In the genomic region with DNA sequence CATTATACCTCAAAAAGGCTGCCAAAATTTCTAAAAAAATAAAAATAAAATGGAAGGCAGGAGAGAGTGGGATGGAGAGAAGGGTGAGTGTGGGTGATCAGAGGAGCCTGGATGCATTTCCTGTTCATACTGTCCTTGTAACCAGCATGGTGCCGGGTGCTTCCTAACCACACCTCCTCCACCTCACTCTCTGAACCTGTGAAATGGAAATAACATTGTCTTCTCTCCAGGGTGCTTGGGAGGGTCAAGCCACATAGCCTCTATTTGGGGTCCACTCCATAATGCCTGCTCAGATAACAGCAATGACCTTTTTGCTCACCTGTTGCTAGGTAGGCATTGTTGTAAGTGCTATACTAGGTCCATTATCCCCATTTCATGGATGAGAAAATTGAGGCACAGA, we compare ENCODE assay signal across 27 mouse cellular contexts.
"Had no signal": no experiment of that assay in that cellular context is flagged by ENCODE, and none has a peak within 500 bp of the region (broad histone marks: within the 10 kb centered on the region; RNA-seq: fewer than 3 reads in every experiment).

No protein-coding gene starts in this region.

- ATAC-seq: hindbrain, postnatal 0 days; intestine, embryonic 16.5 days; liver, embryonic 12.5 days had no signal

- H3K9me3 ChIP-seq: heart, embryonic 10.5 days; heart, embryonic 12.5 days; hindbrain, embryonic 10.5 days; hindbrain, embryonic 12.5 days; hindbrain, embryonic 15.5 days; kidney, embryonic 15.5 days; limb, embryonic 13.5 days; limb, embryonic 15.5 days; liver, embryonic 12.5 days had no signal

- H3K4me2 ChIP-seq: heart, embryonic 12.5 days; hindbrain, embryonic 12.5 days; hindbrain, embryonic 15.5 days; kidney, embryonic 15.5 days; limb, embryonic 13.5 days; limb, embryonic 15.5 days; liver, embryonic 12.5 days had no signal

- H3K27me3 ChIP-seq: heart, embryonic 12.5 days; hindbrain, embryonic 12.5 days; hindbrain, embryonic 15.5 days; kidney, embryonic 15.5 days; limb, embryonic 13.5 days; limb, embryonic 15.5 days; liver, embryonic 12.5 days had no signal

- H3K27ac ChIP-seq: gastrocnemius, adult 2 months; heart, embryonic 10.5 days; hindbrain, embryonic 10.5 days; hindbrain, embryonic 12.5 days; hindbrain, embryonic 15.5 days; hindbrain, postnatal 0 days; kidney, embryonic 15.5 days; kidney, postnatal 0 days; left cerebral cortex, adult 2 months; limb, embryonic 13.5 days; limb, embryonic 15.5 days; liver, embryonic 12.5 days; liver, embryonic 14.5 days had no signal

- H3K9ac ChIP-seq: heart, embryonic 12.5 days; hindbrain, embryonic 12.5 days; hindbrain, embryonic 15.5 days; kidney, embryonic 15.5 days; limb, embryonic 13.5 days; limb, embryonic 15.5 days; liver, embryonic 12.5 days; liver, embryonic 14.5 days had no signal

- H3K4me1 ChIP-seq: liver, embryonic 12.5 days had no signal

- H3K4me3 ChIP-seq: gastrocnemius, adult 2 months; heart, embryonic 10.5 days; heart, embryonic 12.5 days; hindbrain, embryonic 10.5 days; hindbrain, embryonic 12.5 days; hindbrain, embryonic 15.5 days; kidney, embryonic 15.5 days; left cerebral cortex, adult 2 months; limb, embryonic 13.5 days; limb, embryonic 15.5 days; liver, embryonic 12.5 days had no signal

- DNase-seq: gastrocnemius, adult 2 months; gastrocnemius, postnatal 10 days; gastrocnemius, postnatal 25 days; heart, postnatal 10 days; heart, postnatal 4 days; kidney, adult 11 months; kidney, adult 2 months; kidney, adult 9 months; kidney, postnatal 14 days; kidney, postnatal 36 days; layer of hippocampus, adult 9-11 months; layer of hippocampus, postnatal 36 days; left cerebral cortex, postnatal 4 days had no signal

- H3K36me3 ChIP-seq: heart, embryonic 10.5 days; heart, embryonic 12.5 days; hindbrain, embryonic 10.5 days; hindbrain, embryonic 12.5 days; hindbrain, embryonic 15.5 days; kidney, embryonic 15.5 days; limb, embryonic 13.5 days; limb, embryonic 15.5 days; liver, embryonic 12.5 days had no signal
